Mouse (Mus musculus) myocyte (in vitro differentiated cells): Measurements from ENCODE around the gene Tgm1.

Experiments
- E2F4 ChIP-seq: IDR thresholded peaks from one replicate; pipeline ENCODE4 v1.6.1; 2011; ENCODE audit warnings: mild to moderate bottlenecking, control low read depth, moderate library complexity; ENCODE audit not compliant: insufficient read depth
- MYOG ChIP-seq, 3 experiments: IDR thresholded peaks; one replicate each; pipeline ENCODE4 v1.6.1; 2011; ENCODE audit warnings: control low read depth in 2 of 3, low read depth in 2 of 3, mild to moderate bottlenecking in 2 of 3; ENCODE audit not compliant: insufficient read length in 2 of 3, control insufficient read depth in 1 of 3, insufficient read depth in 1 of 3
- POLR2A ChIP-seq: IDR thresholded peaks from one replicate; pipeline ENCODE4 v1.6.1; 2011; ENCODE audit warnings: low read depth, mild to moderate bottlenecking, control low read depth, moderate library complexity; ENCODE audit not compliant: insufficient read length
- POLR2AphosphoS2 ChIP-seq: IDR thresholded peaks from one replicate; pipeline ENCODE4 v1.6.1; 2011; ENCODE audit warnings: low read depth, control low read depth; ENCODE audit not compliant: insufficient read length
- REST ChIP-seq: IDR thresholded peaks from one replicate; pipeline ENCODE4 v1.6.1; 2011; ENCODE audit warnings: mild to moderate bottlenecking, control low read depth, moderate library complexity; ENCODE audit not compliant: insufficient read depth, insufficient read length
- TCF12 ChIP-seq: IDR thresholded peaks from one replicate; pipeline ENCODE4 v1.6.1; 2011; ENCODE audit warnings: mild to moderate bottlenecking, control low read depth; ENCODE audit not compliant: poor library complexity, insufficient read depth, severe bottlenecking
- USF1 ChIP-seq: IDR thresholded peaks from one replicate; pipeline ENCODE4 v1.6.1; 2011; ENCODE audit warnings: low read depth, mild to moderate bottlenecking, control low read depth, moderate library complexity

DNA sequence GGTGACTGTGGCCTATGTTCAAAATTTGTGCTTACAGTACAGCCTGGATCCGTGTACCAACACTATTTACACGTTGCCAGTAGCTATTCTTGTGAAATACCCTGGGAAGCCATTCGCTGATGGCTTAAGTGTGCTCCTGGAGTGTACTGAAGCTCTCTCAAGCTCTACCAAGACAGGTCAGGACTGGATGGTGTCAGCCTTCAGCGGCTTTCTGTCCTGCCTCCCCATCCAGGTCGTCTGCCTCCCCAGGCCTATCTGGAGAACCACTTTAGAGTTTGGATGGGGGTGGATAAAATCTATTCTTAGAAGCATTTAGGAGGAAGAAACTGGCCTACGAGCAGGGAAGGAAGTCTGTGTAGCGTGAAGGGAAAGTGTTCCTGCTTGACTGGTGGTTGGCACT lies 49.4 kb upstream of the Tgm1 start:
- TF ChIP-seq POLR2AphosphoS2 (no peak), USF1 (no peak), POLR2A (no peak), REST (no peak), E2F4 (no peak), TCF12 (no peak), MYOG (IDR thresholded peaks at IDR 0.05; ENCODE audit: control insufficient read depth in 1 of 3, insufficient read depth in 1 of 3, insufficient read length in 2 of 3, low read depth in 2 of 3) (no peak)
